Mouse (Mus musculus) CD4-positive naive resting alpha-beta T cell, adult 57 days (primary cell): ENCODE results near the gene Tas2r124. TPM values are rescaled to one million over a fixed set of nuclear protein-coding genes. Genes with fewer than 3 reads are reported as not detected.

Source experiments
- total RNA-seq: library from RNA; stranded (reverse); gene quantifications from one replicate; pipeline ENCODE4 v1.2.4, GENCODE M21; 2023

Gene Tas2r124
- total RNA-seq = not detected

DNA sequence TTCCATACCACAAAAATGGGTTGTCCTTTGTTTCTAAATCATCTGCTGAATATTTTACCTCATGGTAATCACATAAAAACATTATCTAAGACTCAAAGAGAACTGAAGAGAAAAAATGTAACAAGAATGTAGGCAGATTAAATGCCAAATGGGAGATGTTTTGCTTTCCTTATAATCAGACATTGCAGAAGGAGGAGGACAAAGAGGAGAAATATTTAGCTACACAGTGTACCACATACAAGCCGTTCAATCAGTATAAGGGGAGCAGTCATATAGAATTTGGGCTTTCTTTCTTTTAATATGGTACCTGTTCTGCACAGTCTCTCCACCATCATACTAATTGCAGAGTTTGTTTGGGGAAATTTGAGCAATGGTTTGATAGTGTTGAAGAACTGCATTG is at the start of gene Tas2r124:
TSS of gene Tas2r124 (plus strand) at position 301 of the 400 bp plus-strand sequence.

DNA sequence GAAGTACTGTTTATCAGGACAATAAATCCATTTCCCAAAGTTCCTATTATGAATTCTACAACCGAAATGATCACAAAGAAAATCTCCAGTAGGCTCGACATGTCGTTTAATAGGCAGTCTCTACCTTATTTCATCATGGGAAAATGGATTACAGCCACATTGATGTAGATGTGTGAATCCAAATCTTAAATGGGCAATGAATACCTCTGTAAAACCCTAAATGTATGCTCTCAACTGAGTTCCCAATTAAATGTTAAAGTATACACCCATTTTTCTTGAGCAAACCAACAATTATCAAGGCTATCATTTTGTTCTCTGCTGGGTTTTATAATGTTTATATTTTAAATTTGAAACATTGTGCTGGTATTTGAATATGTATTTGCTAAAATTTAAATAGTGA is 42.7 kb upstream of the Tas2r124 start, which contains the start of gene Tas2r122:
TSS of gene Tas2r122 (minus strand) at position 101 of the 400 bp plus-strand sequence.

DNA sequence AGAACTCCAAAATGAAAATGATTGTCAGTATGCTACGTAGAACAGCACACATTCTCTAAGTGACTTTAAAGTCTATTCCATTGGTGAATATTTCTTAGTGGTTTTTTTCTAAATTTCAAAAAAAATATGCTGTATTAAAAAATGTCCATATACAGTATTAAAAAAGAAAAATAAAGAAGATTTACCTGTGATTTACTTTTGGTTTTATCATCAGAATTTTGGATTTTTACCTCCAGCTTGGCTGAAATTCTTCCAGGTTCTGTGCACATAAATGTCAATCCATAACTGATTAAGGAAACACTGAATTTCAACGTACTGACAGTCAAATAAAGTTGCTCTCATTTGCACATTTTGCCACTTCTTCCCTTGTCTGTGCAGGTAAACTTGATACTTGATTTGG is 16.6 kb upstream of the Tas2r124 start, which contains the start of gene Tas2r115:
TSS of gene Tas2r115 (minus strand) at position 101 of the 400 bp plus-strand sequence.

DNA sequence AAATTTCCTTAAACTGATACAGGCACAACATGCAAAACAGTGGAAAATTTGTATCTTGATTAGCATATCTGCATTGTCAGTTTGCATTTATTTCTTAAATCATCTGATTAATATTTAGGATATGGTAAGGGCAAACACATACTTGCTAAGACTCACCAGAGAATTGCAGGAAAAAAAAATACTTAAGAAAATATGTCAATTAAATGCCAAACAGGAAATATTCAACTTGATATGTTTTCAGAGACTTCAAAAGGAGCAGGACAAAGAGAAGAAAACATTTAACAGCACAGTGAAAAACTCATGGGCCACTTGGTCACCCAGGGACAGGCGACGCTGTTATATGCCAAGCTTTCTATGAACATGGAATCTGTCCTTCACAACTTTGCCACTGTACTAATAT is 7.3 kb downstream of the Tas2r124 start, which contains the start of gene Tas2r102:
TSS of gene Tas2r102 (plus strand) at position 301 of the 400 bp plus-strand sequence.

DNA sequence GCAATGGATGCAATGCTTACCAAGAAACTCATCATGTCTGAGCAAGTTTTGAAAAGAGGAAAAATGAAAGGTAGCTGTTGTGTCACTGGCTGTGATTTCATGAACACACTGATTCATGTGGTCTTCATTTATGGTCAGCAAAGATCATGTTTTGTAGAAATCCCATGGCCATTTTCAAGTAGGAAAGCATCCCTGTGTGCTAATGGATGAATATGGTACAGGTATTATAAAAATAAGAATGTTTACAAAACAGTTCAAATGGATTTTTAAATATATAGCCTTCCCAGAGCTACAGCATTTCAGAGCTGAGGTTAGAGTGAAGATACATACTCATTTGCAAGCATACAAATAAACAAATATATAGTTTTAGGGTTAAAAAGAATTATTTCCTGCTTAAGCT is 23.5 kb downstream of the Tas2r124 start, which contains the start of gene Tas2r136:
TSS of gene Tas2r136 (minus strand) at position 101 of the 400 bp plus-strand sequence.

DNA sequence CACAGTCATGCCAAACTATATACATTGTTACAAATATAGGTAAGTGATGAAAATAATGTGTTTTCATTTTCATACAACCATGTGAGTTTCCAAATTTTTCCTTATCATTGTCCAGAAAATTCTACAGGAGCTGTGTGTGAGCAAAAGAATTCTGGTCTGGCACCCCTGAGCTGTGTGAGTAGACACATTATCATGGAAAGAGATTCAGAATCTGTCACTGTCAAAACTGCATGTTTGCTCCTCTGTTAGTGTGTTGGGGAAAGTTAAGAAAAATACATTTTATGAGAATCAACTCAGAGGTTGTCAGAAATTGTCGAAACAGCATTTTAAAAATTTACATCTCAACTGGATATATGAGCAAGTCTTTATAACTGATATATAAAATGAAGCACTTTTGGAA is 48.0 kb downstream of the Tas2r124 start, which contains the start of gene Tas2r117:
TSS of gene Tas2r117 (plus strand) at position 301 of the 400 bp plus-strand sequence.

Other genes with a start within 250 kb of the Tas2r124 start
- gene Prh1, start 184.9 kb upstream of the Tas2r124 start, total RNA-seq = not detected
- gene Prp2, start 158.8 kb upstream of the Tas2r124 start, total RNA-seq = not detected
- gene A630073D07Rik, start 103.2 kb upstream of the Tas2r124 start, total RNA-seq = not detected
- gene Tas2r120, start 97.8 kb upstream of the Tas2r124 start, total RNA-seq = not detected
- gene Tas2r121, start 53.7 kb upstream of the Tas2r124 start, total RNA-seq = not detected
- gene Tas2r122, start 42.8 kb upstream of the Tas2r124 start, total RNA-seq = not detected
- not detected for gene Tas2r115, start 16.7 kb upstream of the Tas2r124 start, total RNA-seq
- not detected for gene Tas2r102, start 7.4 kb downstream of the Tas2r124 start, total RNA-seq
- not detected for gene Tas2r136, start 23.4 kb downstream of the Tas2r124 start, total RNA-seq
- gene Tas2r117, start 48.1 kb downstream of the Tas2r124 start, total RNA-seq = not detected
- not detected for gene Tas2r123, start 92.4 kb downstream of the Tas2r124 start, total RNA-seq
- gene Tas2r116, start 100.7 kb downstream of the Tas2r124 start, total RNA-seq = not detected
- not detected for gene Tas2r110, start 113.3 kb downstream of the Tas2r124 start, total RNA-seq
- gene Tas2r113, start 138.3 kb downstream of the Tas2r124 start, total RNA-seq = not detected
- gene Tas2r125, start 154.9 kb downstream of the Tas2r124 start, total RNA-seq = not detected
- not detected for gene Tas2r129, start 196.4 kb downstream of the Tas2r124 start, total RNA-seq
- gene Tas2r131, start 203.2 kb downstream of the Tas2r124 start, total RNA-seq = not detected
- not detected for gene Tas2r109, start 226.2 kb downstream of the Tas2r124 start, total RNA-seq